Mouse (Mus musculus) adrenal gland, adult (tissue): Measurements from ENCODE around the gene Itm2c.

Source experiments
- DNase-seq, 2 experiments: peaks; one replicate each; pipeline ENCODE4 v3.0.0; 2022 to 2023; ENCODE audit warnings: low spot score in 1 of 2; ENCODE audit not compliant: inconsistent age in 2 of 2

Gene Itm2c

GRCm38 (mm10) chr1:85894231-85894747, at the start of gene Itm2c:
TSS of gene Itm2c (plus strand) at chr1:85894281.
- peak; percentile 93 to 97 for DNase-seq

- DNase-seq, result peak in 1 of 2 experiments; percentile 68
Measured at GRCm38 (mm10) chr1:85844981-85845380, 49.1 kb upstream of the Itm2c start.

- DNase-seq, result no peak
Measured at GRCm38 (mm10) chr1:85845476-85845875, 48.6 kb upstream of the Itm2c start.

GRCm38 (mm10) chr1:85849016-85849415, 45.1 kb upstream of the Itm2c start:
- no peak for DNase-seq

DNA sequence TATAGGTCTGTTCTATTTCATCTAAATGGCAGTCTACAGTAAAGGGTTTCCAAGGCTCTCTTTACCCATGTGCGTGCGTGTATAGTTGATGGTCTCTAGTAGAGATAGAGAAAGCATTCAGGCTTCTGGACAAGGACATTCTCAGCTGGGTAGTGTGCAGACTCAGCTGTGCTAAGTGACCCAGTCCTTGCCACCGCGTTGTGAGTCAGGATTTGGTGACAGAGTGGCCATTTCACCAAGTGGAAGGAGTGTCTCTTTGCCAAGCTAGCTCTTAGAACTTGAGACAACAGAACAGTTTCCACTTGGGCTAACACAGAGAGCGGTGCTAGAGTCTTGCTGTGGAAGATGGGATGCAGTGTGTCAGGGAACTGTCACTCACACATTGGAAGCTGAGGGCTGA, 43.2 kb upstream of the Itm2c start:
- peak; percentile 45 to 86 for DNase-seq

- peak; percentile 72 to 92 for DNase-seq
Measured at GRCm38 (mm10) chr1:85852996-85853689, 40.9 kb upstream of the Itm2c start.

- DNase-seq, result peak in 1 of 2 experiments; percentile 31
Measured at GRCm38 (mm10) chr1:85853865-85854264, 40.2 kb upstream of the Itm2c start.

DNA sequence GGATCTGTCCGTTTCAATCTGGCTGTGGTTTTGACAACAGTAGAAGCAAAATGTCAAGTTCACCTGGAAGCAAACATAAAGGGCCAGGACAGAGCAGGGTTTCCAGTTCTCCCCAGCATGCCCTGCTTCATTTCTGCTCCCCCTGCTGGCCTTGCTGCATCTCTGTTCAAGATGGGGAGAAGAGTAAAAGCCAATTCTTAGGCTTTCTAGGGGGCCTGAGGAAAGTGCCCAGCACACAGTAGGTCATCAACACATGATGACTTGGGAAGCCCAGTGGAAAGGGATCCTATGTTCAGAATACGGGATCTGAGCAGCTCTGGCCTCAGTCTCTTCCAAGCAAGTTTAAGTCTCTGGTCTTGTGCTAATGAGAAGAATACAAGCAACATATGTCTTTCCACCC, 39.6 kb upstream of the Itm2c start:
- DNase-seq, result no peak

DNA sequence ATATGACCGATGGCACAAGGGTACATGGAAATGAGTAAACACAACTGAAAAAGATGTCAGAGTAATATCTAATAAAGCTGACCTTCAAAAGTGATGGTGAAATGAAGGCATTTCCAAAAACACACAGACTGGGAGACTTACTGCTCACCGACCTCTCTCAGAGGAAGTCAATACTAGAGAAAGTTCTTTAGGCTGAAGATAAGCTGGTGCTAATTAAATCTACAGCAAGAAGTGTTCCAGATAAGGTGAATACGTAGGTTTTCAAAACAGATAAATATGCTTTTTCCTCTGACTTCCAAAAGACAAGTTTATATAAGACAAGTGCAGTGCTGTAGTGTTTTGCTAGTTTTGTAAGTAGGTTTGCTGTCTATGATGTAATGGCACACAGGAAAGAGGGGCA, 37.8 kb upstream of the Itm2c start:
- DNase-seq, result no peak

DNA sequence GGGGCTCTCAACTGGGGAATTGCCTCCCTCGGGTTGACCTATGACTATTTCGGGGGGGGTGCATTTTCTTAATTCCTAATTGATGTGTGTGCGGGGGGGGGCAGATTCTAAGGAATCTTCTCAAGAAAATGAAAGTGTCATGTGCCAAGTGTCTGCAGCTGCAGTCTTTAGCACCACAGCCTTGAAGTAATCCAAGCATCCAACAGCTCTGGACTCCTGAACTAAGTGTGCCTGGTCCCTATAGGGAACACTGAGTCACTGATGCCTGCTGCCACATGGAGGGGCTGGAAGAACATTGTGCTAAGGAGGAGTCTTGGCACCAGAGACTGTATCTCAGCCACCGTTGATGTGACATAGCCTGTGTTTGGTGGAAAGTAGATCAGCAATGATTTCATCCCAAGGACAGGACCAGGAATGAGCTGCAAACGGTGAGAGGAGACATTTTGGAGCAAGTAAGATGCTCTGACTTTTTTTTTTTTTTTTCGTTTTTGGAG, 36.8 kb upstream of the Itm2c start:
- no peak for DNase-seq

DNA sequence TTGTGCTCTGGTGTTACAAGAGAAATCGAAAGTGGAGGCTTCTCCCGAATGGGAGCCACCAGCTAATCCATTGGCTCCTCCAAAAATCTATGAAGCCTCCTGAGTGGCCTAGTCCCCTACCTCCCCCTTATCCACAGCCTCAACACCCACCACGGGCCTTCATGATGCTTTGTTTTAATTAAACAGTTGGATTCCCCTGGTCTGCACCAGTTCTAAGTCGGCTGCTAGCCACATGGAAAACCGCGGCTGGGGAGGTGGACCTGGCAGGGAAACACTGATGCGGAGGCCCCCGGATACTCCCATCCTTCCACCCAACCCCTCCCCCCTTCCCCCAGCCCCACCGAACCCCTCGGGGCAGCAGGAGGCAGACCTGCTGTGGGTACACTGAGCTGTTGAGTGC, 29.7 kb upstream of the Itm2c start:
- DNase-seq, result peak in 1 of 2 experiments; percentile 46

GRCm38 (mm10) chr1:85870001-85870400, 24.1 kb upstream of the Itm2c start:
- no peak for DNase-seq

DNA sequence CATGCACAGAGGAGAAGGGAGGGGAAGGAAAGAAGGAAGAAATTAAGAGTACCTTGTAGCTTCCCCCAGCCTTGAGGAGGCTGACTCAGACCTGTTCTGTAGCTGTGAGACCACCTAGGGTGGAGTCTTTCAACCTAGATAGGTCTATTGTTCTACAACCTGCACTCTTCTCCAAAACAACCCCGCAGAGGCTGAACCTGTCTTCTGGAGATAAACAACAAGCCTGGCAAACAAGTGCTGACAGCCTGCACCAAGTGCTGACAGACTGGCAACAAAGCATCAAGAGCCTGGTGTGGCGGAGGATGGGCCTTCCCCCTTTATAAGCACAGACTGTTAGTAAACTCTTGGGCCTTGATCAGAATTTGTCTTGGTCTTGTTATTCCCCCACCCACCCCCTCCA, 23.5 kb upstream of the Itm2c start:
- no peak for DNase-seq

DNA sequence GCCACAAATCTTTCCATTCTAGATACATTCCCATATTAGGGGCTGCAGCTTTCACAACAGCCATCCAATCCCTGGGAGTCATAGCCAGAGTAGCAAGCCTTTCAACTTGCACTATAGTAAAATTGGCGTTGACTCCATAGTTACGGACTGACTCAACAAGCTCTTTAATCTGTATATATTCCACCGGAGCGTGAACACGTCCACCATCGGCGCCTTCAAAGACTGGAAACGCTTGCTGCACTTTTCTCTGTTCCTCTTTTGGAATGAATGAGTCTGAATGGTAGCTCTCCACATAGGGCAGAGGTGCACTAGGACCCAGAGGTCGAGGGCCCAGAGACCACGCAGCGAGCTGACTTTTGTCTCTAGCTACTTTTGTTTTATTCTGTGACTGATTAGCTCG, 12.1 kb upstream of the Itm2c start:
- DNase-seq, result no peak

DNA sequence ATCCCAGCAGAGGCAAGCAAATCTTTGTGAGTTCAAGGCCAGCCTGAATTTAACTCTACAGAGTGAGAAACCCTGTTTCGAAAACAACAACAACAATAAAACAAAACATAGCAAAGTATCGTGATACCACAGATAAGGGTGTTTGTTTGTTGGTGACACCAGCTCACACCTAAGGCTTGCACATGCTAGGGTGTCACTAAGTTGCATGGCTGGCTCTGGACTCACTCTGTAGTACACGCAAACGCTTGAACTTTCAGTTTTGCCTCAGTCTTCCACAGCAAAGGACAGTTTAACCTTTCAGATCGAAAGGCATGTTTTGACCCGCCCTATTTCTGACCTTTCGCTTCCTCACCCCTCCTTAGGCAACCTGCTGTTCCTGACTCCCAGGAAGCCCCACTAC, 6.9 kb upstream of the Itm2c start:
- DNase-seq, result peak in 1 of 2 experiments; percentile 57

GRCm38 (mm10) chr1:85894748-85895360, 773 bp downstream of the Itm2c start:
- peak; percentile 63 to 83 for DNase-seq

GRCm38 (mm10) chr1:85895391-85895837, 1.3 kb downstream of the Itm2c start:
- peak; percentile 82 to 92 for DNase-seq

DNA sequence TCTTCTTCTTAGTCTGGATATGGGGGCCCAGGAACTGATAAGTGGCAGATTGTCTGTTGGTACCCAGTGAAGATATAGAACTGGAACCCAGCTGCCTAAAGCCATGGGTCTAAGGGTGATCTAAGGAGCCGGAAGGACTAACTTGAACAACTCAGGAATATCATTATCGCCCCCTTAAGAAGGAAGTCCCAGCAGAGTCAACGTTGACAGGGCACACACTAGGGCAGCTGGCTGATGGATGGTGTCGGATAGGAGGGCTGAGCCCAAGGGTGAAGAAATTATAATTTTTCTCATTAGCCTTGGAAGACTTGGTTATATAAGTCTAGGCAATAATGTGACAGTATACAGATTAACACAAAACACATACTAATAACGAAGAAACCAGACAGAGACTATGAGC, 2.0 kb downstream of the Itm2c start:
- DNase-seq, result no peak

DNA sequence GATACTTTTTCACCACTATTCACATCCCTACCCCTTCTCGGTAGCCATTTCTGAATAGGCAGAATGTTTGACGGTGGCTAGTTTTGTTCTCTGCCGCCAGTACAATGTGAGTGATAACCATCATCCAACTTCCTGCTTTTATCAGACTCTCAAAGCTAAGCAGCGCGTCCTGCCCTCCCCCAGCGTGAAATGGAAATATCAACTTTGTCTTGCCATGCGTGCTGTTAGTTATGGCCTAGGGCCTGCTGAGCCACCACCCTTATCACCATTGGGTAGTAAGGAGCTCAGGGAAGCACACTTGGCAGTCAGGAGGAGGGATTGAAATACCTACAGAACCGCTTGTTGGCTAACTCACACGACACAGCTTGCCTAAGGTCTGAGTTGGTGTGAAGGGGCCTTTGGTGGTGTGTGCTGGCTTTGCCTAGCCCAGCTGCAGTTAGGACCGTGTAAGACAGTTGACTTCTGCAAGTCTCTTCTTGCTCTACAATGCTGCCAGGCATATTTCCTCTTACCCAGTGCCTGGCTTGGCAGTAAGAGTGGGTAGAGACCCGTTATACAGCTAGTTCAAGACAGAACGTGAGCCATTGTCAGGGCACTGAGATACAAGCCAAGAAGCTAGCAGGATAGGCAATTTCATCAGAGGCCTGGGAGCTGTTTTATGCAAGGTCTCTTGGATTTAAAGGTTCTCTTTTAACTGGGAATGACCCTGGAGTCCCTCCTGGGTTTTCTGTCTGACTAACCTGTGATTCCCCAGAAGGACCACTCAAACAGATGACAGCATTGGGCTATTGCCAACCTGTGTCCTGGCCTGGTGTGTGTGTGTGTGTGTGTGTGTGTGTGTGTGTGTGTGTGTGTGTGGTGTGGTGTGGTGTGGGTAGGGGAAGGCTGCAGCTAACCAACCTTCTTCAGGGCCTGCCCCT, 3.0 kb downstream of the Itm2c start:
- peak in 1 of 2 experiments; percentile 86 for DNase-seq

DNA sequence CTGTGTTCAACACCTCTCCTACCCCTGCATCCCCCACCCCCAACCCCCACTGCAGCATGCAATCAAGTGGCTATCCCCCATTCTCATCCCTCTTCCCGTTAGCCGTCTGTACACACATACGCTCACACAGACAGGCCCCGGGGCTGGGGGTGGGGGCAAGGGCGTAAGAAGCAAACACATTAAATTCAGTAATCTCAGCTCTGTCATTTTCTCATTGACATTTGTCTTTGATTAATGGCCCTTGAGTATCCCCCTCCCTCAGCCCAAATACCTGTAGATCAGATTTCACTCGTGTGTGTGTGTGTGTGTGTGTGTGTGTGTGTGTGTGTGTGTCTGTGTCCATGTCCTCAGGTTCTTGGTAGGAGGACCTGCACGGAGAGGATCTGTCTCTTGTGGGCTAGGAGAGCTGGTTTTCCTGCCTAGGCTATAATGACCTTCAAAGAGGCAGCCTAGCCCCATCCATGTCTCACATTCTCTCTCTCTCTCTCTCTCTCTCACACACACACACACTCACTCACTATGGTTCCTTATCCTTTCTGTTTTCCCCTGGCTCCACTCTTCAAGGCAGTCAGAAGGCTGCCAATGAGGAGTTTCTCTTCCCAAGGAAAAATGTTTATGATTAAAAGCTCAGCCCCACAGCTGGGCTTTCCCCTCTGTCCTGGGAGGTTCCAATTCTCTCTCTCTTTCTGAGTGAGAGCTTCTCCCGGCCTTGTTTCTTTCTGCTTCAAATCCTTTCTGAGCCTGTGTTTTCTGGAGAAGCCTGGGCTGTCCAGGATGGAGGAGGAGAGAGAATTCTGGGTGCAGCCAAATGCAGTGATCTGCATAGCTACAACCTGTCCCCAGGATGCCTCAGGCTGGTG, 4.0 kb downstream of the Itm2c start:
- peak in 1 of 2 experiments; percentile 73 for DNase-seq
